ENCODE assay signal across 8 mouse cellular contexts in the genomic region with DNA sequence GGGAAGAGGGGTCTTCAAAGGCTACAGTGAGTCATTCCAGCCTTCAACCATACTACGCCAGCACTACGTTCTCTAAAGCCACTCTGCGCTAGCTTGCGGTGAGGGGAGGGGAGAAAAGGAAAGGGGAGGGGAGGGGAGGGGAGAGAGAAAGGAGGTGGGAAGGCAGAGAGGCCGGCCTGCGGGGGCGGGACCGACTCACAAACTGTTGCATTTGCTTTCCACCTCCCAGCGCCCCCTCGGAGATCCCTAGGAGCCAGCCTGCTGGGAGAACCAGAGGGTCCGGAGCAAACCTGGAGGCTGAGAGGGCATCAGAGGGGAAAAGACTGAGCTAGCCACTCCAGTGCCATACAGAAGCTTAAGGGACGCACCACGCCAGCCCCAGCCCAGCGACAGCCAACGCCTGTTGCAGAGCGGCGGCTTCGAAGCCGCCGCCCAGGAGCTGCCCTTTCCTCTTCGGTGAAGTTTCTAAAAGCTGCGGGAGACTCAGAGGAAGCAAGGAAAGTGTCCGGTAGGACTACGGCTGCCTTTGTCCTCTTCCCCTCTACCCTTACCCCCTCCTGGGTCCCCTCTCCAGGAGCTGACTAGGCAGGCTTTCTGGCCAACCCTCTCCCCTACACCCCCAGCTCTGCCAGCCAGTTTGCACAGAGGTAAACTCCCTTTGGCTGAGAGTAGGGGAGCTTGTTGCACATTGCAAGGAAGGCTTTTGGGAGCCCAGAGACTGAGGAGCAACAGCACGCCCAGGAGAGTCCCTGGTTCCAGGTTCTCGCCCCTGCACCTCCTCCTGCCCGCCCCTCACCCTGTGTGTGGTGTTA. TPM values are rescaled to one million over a fixed set of nuclear protein-coding genes. Genes with fewer than 3 reads are reported as not detected.
DNase-seq lines count a peak whose midpoint lies in the region; ATAC-seq lines count a peak whose summit lies in the region.

A gene (plus strand): TSS at position 239 of the 812 bp plus-strand sequence.

- peak within 1 kb of the TSS; percentile 69 for H3K4me2 ChIP-seq in embryonic facial prominence, embryonic 15.5 days (replicated peaks)
- peak within 1 kb of the TSS; percentile 68 for H3K4me2 ChIP-seq in heart, embryonic 16.5 days (ENCODE audit: low read depth, low read length)
- H3K4me2 ChIP-seq in kidney, embryonic 16.5 days (replicated peaks; ENCODE audit: low read depth, low read length), result peak within 1 kb of the TSS; percentile 57

- peaks cover 29% of the 10 kb centered on the region for H3K27me3 ChIP-seq in embryonic facial prominence, embryonic 15.5 days
- peaks cover 25% of the 10 kb centered on the region for H3K27me3 ChIP-seq in heart, embryonic 16.5 days (ENCODE audit: control insufficient read depth, insufficient read depth, low read length)
- peaks cover 45% of the 10 kb centered on the region for H3K27me3 ChIP-seq in kidney, embryonic 16.5 days (ENCODE audit: insufficient read depth, low read length)

- no peaks in the 10 kb centered on the region for H3K9me3 ChIP-seq in embryonic facial prominence, embryonic 15.5 days (replicated peaks)
- no peaks in the 10 kb centered on the region for H3K9me3 ChIP-seq in heart, embryonic 16.5 days (replicated peaks; ENCODE audit: control insufficient read depth, low read length)
- H3K9me3 ChIP-seq in kidney, embryonic 16.5 days (ENCODE audit: low read length), result no peaks in the 10 kb centered on the region

- 18% methylated on average over 25 of the region's 27 CpGs for WGBS in embryonic facial prominence, embryonic 15.5 days
- WGBS in heart, embryonic 16.5 days, result 9% methylated on average over 27 of the region's 27 CpGs
- whole genome bisulfite sequencing in kidney, embryonic 16.5 days, result 28% methylated on average over 26 of the region's 27 CpGs

- H3K27ac ChIP-seq in embryonic facial prominence, embryonic 15.5 days (replicated peaks), result no peak within 1 kb of the TSS
- no peak within 1 kb of the TSS for H3K27ac ChIP-seq in heart, embryonic 16.5 days (ENCODE audit: low read length)
- H3K27ac ChIP-seq in kidney, embryonic 16.5 days (ENCODE audit: low read length), result no peak within 1 kb of the TSS

- H3K36me3 ChIP-seq in embryonic facial prominence, embryonic 15.5 days, result no peaks in the 10 kb centered on the region
- no peaks in the 10 kb centered on the region for H3K36me3 ChIP-seq in heart, embryonic 16.5 days (ENCODE audit: control insufficient read depth, insufficient read depth)
- no peaks in the 10 kb centered on the region for H3K36me3 ChIP-seq in kidney, embryonic 16.5 days (ENCODE audit: insufficient read depth, low read length)

- peak; percentile 37 to 54 for DNase-seq in urinary bladder, adult 18-20 months (ENCODE audit: low spot score in 2 of 2)
- no peak for DNase-seq in urinary bladder, postnatal 10 days (ENCODE audit: low spot score)
- peak; percentile 7 for DNase-seq in lung, postnatal 10 days
- peak; percentile 40 for DNase-seq in retina, postnatal 1 day
- DNase-seq in natural killer cell, adult 2 months (ENCODE audit: low spot score in 2 of 2), result no peak

- H3K9ac ChIP-seq in embryonic facial prominence, embryonic 15.5 days, result no peak within 1 kb of the TSS
- peak within 1 kb of the TSS; percentile 34 for H3K9ac ChIP-seq in heart, embryonic 16.5 days (ENCODE audit: low read length)
- H3K9ac ChIP-seq in kidney, embryonic 16.5 days (replicated peaks; ENCODE audit: low read length), result peak within 1 kb of the TSS; percentile 9; the same call in 1 of the 2 replicates

- H3K4me3 ChIP-seq in embryonic facial prominence, embryonic 15.5 days (replicated peaks), result peak within 1 kb of the TSS; percentile 40
- H3K4me3 ChIP-seq in heart, embryonic 16.5 days (ENCODE audit: low read length), result peak within 1 kb of the TSS; percentile 52
- H3K4me3 ChIP-seq in kidney, embryonic 16.5 days (ENCODE audit: low read length), result peak within 1 kb of the TSS; percentile 45

- peak; percentile 29; the same call in 1 of the 2 replicates for ATAC-seq in embryonic facial prominence, embryonic 15.5 days (ENCODE audit: insufficient number of reproducible peaks, low FRiP score, low TSS enrichment, low read depth)
- ATAC-seq in heart, embryonic 16.5 days (replicated peaks; ENCODE audit: extremely low read depth, insufficient read depth, low FRiP score), result 0 out of 2 replicates have a peak, but pooled peaks have one; percentile 45
- peak; percentile 76 for ATAC-seq in kidney, embryonic 16.5 days (ENCODE audit: low FRiP score, low TSS enrichment)

- H3K4me1 ChIP-seq in embryonic facial prominence, embryonic 15.5 days, result no peaks in the 10 kb centered on the region; the same call in 1 of the 2 replicates
- H3K4me1 ChIP-seq in heart, embryonic 16.5 days (ENCODE audit: control insufficient read depth, insufficient read depth, low read length), result 0 out of 2 replicates have a peak, but pooled peaks cover 2% of the 10 kb centered on the region
- H3K4me1 ChIP-seq in kidney, embryonic 16.5 days (ENCODE audit: insufficient read depth, low read length), result no peaks in the 10 kb centered on the region

RNA-seq across cellular contexts. Expression of the gene that starts here (rescaled TPM):
- polyA plus RNA-seq in embryonic facial prominence, embryonic 15.5 days (2015; fragmentation: Nextera tagmentation; extraction: Ambion mirVana), result 1.1 and 1.3 TPM in 2 replicates
- polyA plus RNA-seq in heart, embryonic 16.5 days (2015; fragmentation: Nextera tagmentation; extraction: Ambion mirVana), result 0.15 and 0.28 TPM in 2 replicates
- polyA plus RNA-seq in kidney, embryonic 16.5 days (2015; fragmentation: Nextera tagmentation; extraction: Ambion mirVana), result 1.6 and 1.7 TPM in 2 replicates

Comparison
In these comparisons a context has a peak if more than half of its experiments do, and no peak if none do; other contexts are left out.
1. DNase-seq: peak in urinary bladder, adult 18-20 months (2 of 2), lung, postnatal 10 days (single experiment) and retina, postnatal 1 day (single experiment); none in urinary bladder, postnatal 10 days (single experiment) and natural killer cell, adult 2 months (0 of 2).
2. Peak in ATAC-seq, H3K4me3 ChIP-seq, H3K9ac ChIP-seq and H3K4me2 ChIP-seq in heart, embryonic 16.5 days; RNA of the gene not detected or under 1 TPM.
3. Peak in every context shown above with its lines, with median percentiles within 50 percentile points of each other: ATAC-seq, H3K4me2 ChIP-seq and H3K4me3 ChIP-seq.